Mouse (Mus musculus) heart, postnatal 0 days (tissue): ENCODE measurements around the gene Plch2. TPM values are rescaled to one million over a fixed set of nuclear protein-coding genes. Genes with fewer than 3 reads are reported as not detected.

Source experiments
- ATAC-seq: fragments of 200-750 bp; cut with Nextera tagmentation; 2 replicates; pipeline ENCODE4 v1.8.0; 2017; ENCODE audit warnings: low read depth, moderate number of reproducible peaks, moderate library complexity; ENCODE audit not compliant: insufficient read depth
- DNase-seq: peaks from one replicate; pipeline ENCODE4 v3.0.0-alpha.2; 2016; ENCODE audit warnings: low spot score
- H3K27ac ChIP-seq: fragments of 300-500 bp; sonication (generic); 2 replicates; pipeline ENCODE4 v1.5.1; 2014; ENCODE audit warnings: low read depth, mild to moderate bottlenecking
- H3K27me3 ChIP-seq: fragments of 300-500 bp; sonication (generic); 2 replicates; pipeline ENCODE4 v1.6.1; 2014; ENCODE audit warnings: low read length, mixed read lengths; ENCODE audit not compliant: control insufficient read depth, insufficient read depth
- H3K36me3 ChIP-seq: fragments of 300-500 bp; sonication (generic); replicated peaks from 2 replicates; pipeline ENCODE4 v1.6.1; 2014; ENCODE audit warnings: low read length, mixed read lengths; ENCODE audit not compliant: control insufficient read depth, insufficient read depth
- H3K4me1 ChIP-seq: fragments of 300-500 bp; sonication (generic); 2 replicates; pipeline ENCODE4 v1.6.1; 2014; ENCODE audit warnings: antibody characterized with exemption; ENCODE audit not compliant: control insufficient read depth, insufficient read depth
- H3K4me2 ChIP-seq: fragments of 300-500 bp; sonication (generic); 2 replicates; pipeline ENCODE4 v1.6.1; 2014; ENCODE audit warnings: low read depth, mild to moderate bottlenecking, low read length, moderate library complexity
- H3K4me3 ChIP-seq: fragments of 300-500 bp; sonication (generic); 2 replicates; pipeline ENCODE4 v1.5.1; 2014; ENCODE audit warnings: low read depth, low read length
- H3K9ac ChIP-seq: fragments of 300-500 bp; sonication (generic); replicated peaks from 2 replicates; pipeline ENCODE4 v1.6.1; 2014; ENCODE audit warnings: low read depth, low read length, mixed read lengths
- H3K9me3 ChIP-seq: fragments of 300-500 bp; sonication (generic); replicated peaks from 2 replicates; pipeline ENCODE4 v1.6.1; 2016; ENCODE audit warnings: low read length; ENCODE audit not compliant: control insufficient read depth
- CTCF ChIP-seq: IDR thresholded peaks from 2 replicates; pipeline ENCODE4 v1.5.1; 2016; ENCODE audit warnings: antibody characterized with exemption, control low read depth, low read depth
- EP300 ChIP-seq: IDR thresholded peaks from 2 replicates; pipeline ENCODE4 v1.6.1; 2016; ENCODE audit warnings: antibody characterized with exemption, low read depth
- WGBS: fragments of 180-500 bp; shearing (Covaris S2); extraction: QIAGEN DNeasy Blood & Tissue Kit; methylation state at CpG from one replicate; pipeline ENCODE4 v1.1.7; 2014; 5-methylcytosine and 5-hydroxymethylcytosine counted together
- polyA plus RNA-seq: library from polyadenylated mRNA; unstranded; fragments of >200 nt; fragmentation: Nextera tagmentation; extraction: Ambion mirVana; gene quantifications from 2 replicates; pipeline ENCODE4 v1.2.1, GENCODE M21; 2015
- total RNA-seq: library from RNA; depleted of rRNA; stranded (reverse); fragments of >200 nt; gene quantifications from 2 replicates; pipeline ENCODE4 v1.2.3, GENCODE M21; 2014; ENCODE audit warnings: low replicate concordance

Gene Plch2
- total and polyA plus RNA-seq, 2 experiments from 2014 or later: 0.05 to 0.15 TPM

DNA sequence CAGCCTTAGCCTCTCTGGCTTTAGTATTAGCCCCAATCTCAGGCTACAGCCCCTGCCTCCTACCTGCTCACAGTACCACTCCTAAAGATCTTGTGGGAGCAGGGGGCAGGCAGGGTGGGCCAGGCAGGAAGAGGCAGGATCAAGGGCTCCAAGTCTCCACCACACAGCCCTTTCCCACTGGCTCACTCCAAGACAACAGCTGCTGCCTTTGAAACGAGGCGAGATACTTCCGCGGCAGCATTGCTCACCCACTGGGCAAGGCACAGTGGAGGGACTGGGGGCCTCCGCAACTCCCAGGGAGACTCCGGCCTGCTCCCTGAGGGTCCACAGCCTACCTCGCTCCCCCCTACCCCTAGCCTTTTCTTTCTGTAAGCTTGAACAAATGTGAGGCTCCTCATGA is 22.4 kb downstream of the Plch2 start:
- Histone ChIP-seq H3K9me3 (no peaks in the 10 kb centered on the region), H3K27ac (no peak overlapping the region), H3K4me2 (no peak overlapping the region), H3K9ac (no peak overlapping the region), H3K27me3 (peaks cover 30% of the 10 kb centered on the region), H3K4me3 (no peak overlapping the region), H3K36me3 (no peaks in the 10 kb centered on the region), H3K4me1 (no peaks in the 10 kb centered on the region)
- 30% methylated on average over 7 of the region's 7 CpGs for WGBS
- ATAC-seq: no peak
- no peak for DNase-seq
- TF ChIP-seq EP300 (no peak), CTCF (no peak)

DNA sequence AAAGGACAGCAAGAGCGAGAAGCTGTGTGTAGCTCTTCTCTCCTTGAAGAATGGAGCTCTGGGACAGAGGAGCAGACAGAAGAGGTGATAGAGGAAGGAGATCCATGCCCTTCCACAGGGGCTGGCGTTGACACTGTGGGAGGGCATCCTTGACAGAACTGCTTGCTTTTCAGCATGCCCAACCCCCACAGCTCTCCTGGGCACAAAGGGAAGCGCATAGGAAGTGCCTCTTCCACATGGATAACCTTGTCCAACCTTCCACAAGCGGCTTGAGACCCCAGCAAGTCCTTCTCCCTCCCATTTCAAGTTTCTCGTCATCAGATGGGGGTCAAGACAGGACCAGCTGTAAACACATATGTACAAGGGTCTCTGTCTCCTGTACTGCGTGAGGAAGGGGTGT is 23.5 kb downstream of the Plch2 start:
- Histone ChIP-seq H3K9me3 (no peaks in the 10 kb centered on the region), H3K27me3 (peaks cover 30% of the 10 kb centered on the region), H3K4me2 (no peak overlapping the region), H3K27ac (no peak overlapping the region), H3K4me3 (no peak overlapping the region), H3K4me1 (no peaks in the 10 kb centered on the region), H3K9ac (no peak overlapping the region), H3K36me3 (no peaks in the 10 kb centered on the region)
- DNase-seq (no peak), ATAC-seq (no peak)
- 20% methylated on average over 6 of the region's 6 CpGs for WGBS
- TF ChIP-seq CTCF (no peak), EP300 (no peak)

DNA sequence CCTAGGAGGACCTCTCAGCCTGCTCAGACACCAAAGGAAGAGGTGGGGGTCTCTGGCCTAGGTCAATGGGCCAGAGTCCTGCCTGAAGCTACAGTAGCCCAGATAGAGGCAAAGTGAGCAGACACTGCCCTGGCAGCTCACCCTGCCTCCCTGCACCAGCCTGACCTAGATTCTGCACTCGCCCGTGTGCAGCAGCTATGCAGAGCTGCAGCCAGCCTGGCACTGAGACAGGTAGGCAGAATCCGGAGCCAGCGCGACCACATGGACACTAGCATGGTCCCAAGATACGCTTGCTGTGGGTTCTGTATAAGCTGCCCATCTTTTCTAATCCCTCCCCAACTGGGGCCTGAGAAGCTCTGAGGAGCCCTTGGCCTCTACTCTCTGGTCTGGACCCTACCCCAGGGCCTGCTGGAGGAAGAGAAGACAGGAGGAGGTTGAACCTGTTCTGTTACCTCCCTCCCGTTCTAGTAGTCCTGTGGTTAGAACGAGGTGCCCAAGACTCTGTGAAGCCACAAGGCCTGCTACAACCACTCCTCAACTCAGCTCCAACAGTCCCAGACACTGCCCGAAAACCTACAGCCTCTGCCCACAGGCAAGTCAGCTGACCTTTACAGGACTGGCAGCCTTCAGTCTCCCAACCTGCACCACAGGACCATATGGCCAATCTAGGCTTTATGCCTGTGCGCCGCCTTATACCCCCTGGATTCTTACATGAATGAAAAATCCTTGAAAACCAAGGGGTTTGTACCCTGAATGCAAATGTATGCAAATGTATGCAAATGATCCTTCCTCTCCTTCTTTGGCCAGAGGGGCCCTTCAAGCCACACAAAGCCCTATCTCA is 32.2 kb downstream of the Plch2 start:
- H3K36me3 ChIP-seq: no peaks in the 10 kb centered on the region
- ATAC-seq (no peak), DNase-seq (no peak)
- H3K4me2 ChIP-seq: no peak overlapping the region
- WGBS: 79% methylated on average over 11 of the region's 11 CpGs
- H3K4me1 ChIP-seq: no peaks in the 10 kb centered on the region
- H3K9me3 ChIP-seq: 0 out of 2 replicates have a peak, but pooled peaks cover 3% of the 10 kb centered on the region
- no peak overlapping the region for H3K27ac ChIP-seq
- TF ChIP-seq CTCF: no peak
- no peak for TF ChIP-seq EP300
- peaks cover 4% of the 10 kb centered on the region; the same call in 1 of the 2 replicates for H3K27me3 ChIP-seq
- no peak overlapping the region for H3K4me3 ChIP-seq
- no peak overlapping the region for H3K9ac ChIP-seq

DNA sequence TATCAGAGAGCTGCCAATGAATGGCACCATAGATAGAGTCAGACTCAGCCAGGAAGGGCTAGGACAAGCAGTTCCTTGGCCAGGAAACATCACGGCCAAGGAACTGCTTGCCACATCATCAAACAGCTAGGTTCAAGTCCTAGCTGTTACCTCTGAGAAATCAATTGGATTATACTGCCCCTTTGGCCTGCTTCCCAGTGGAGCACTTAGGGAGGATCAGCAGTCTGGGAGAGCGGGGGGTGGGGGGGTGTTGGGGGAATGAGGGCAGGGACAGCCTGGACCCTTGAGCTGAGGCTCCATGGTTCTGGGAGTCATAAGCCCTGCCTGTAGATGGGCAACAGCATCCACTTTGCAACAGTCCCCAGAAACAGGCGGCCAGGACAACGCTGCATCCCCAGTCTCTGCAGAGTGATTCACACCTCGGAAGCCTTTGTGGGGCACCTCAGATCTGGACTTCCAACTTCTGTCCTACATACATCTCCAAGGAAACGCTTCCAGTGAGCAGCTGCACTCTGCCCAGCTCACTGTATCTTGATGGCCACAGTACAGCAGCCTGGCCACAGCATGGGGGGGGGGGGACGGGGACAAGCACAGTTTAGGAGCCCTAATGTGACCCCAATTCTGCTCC is 34.2 kb downstream of the Plch2 start:
- Histone ChIP-seq H3K27me3 (peaks cover 18% of the 10 kb centered on the region), H3K27ac (no peak overlapping the region), H3K9me3 (0 out of 2 replicates have a peak, but pooled peaks cover 3% of the 10 kb centered on the region), H3K4me1 (no peaks in the 10 kb centered on the region), H3K9ac (no peak overlapping the region), H3K36me3 (no peaks in the 10 kb centered on the region), H3K4me3 (no peak overlapping the region), H3K4me2 (no peak overlapping the region)
- DNase-seq: no peak
- 46% methylated on average over 7 of the region's 7 CpGs for WGBS
- no peak for TF ChIP-seq EP300
- no peak for TF ChIP-seq CTCF
- ATAC-seq: no peak

DNA sequence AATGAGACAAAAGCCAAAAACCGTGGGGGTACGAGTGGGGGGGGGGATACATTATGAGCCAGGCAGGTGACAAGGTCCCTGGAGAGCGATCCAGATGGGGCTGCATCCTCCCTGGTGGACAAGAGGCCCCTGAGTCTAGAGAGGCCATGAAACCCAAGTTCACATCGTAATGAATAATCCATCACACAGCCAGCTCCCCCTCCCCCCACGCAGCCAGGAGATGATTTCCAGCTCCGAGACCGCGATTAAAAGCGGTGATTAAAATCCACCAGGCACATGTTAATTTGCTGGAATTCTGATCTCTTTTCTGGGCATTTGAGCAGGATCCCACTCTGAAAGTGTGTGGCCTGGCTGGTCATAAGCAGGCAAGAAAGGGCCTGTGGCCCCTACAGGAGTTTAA is 35.8 kb downstream of the Plch2 start:
- no peaks in the 10 kb centered on the region for H3K4me1 ChIP-seq
- 76% methylated on average over 9 of the region's 9 CpGs for WGBS
- no peak overlapping the region for H3K27ac ChIP-seq
- no peaks in the 10 kb centered on the region for H3K36me3 ChIP-seq
- no peak overlapping the region for H3K4me3 ChIP-seq
- peaks cover 19% of the 10 kb centered on the region for H3K27me3 ChIP-seq
- no peak for TF ChIP-seq CTCF
- TF ChIP-seq EP300: no peak
- ATAC-seq (no peak), DNase-seq (no peak)
- H3K9me3 ChIP-seq: no peaks in the 10 kb centered on the region
- no peak overlapping the region for H3K9ac ChIP-seq
- H3K4me2 ChIP-seq: no peak overlapping the region
